Mouse (Mus musculus) MEL (cell line): ENCODE measurements around the gene Fam57a. TPM values are rescaled to one million over a fixed set of nuclear protein-coding genes. Genes with fewer than 3 reads are reported as not detected.

Source experiments
- DNase-seq: peaks from one replicate; pipeline ENCODE4 v3.0.0; 2011; ENCODE audit warnings: low read depth, low spot score
- H3K27ac ChIP-seq: 2 replicates; pipeline ENCODE4 v1.5.1; 2012; ENCODE audit warnings: low read depth, mild to moderate bottlenecking, control low read depth, low read length, moderate library complexity; ENCODE audit not compliant: control insufficient read depth
- H3K27me3 ChIP-seq, 2 experiments: fragments of 150-350 bp in 1 of 2; sonication (generic) in 1 of 2; 2 replicates each; pipeline ENCODE4 v1.6.1; 2012; ENCODE audit warnings: low read length in 2 of 2, mild to moderate bottlenecking in 2 of 2, improper control_type of control experiment in 1 of 2, moderate library complexity in 1 of 2; ENCODE audit not compliant: insufficient read depth in 2 of 2, control insufficient read depth in 1 of 2
- H3K36me3 ChIP-seq, 2 experiments: 2 replicates each; pipeline ENCODE4 v1.6.1; 2012 to 2014; ENCODE audit warnings: low read length in 2 of 2, improper control_type of control experiment in 1 of 2, inconsistent platforms in 1 of 2, mild to moderate bottlenecking in 1 of 2; ENCODE audit not compliant: insufficient read depth in 2 of 2, control insufficient read depth in 1 of 2
- H3K4me1 ChIP-seq, 2 experiments: fragments of 150-350 bp in 1 of 2; sonication (generic) in 1 of 2; 2 replicates each; pipeline ENCODE4 v1.6.1; 2012; ENCODE audit warnings: low read length in 2 of 2, improper control_type of control experiment in 1 of 2, mild to moderate bottlenecking in 1 of 2; ENCODE audit not compliant: insufficient read depth in 2 of 2, control insufficient read depth in 1 of 2
- H3K4me3 ChIP-seq, 2 experiments: fragments of 150-350 bp in 1 of 2; sonication (generic) in 1 of 2; 2 replicates each; pipeline ENCODE4 v1.5.1; 2012; ENCODE audit warnings: low read depth in 2 of 2, low read length in 2 of 2, mild to moderate bottlenecking in 2 of 2, moderate library complexity in 2 of 2, control low read depth in 1 of 2, improper control_type of control experiment in 1 of 2; ENCODE audit not compliant: control insufficient read depth in 1 of 2, insufficient read depth in 1 of 2
- H3K79me2 ChIP-seq: 2 replicates; pipeline ENCODE4 v1.6.1; 2012; ENCODE audit warnings: mild to moderate bottlenecking, low read length, moderate library complexity; ENCODE audit not compliant: control insufficient read depth, poor library complexity, insufficient read depth
- H3K9ac ChIP-seq: 2 replicates; pipeline ENCODE4 v1.6.1; 2012; ENCODE audit warnings: low read depth, mild to moderate bottlenecking, control low read depth, low read length, moderate library complexity; ENCODE audit not compliant: control insufficient read depth, poor library complexity, severe bottlenecking
- H3K9me3 ChIP-seq: fragments of 150-350 bp; sonication (generic); replicated peaks from 2 replicates; pipeline ENCODE4 v1.6.1; 2012; ENCODE audit warnings: mild to moderate bottlenecking, low read length, improper control_type of control experiment, moderate library complexity; ENCODE audit not compliant: insufficient read depth
- BHLHE40 ChIP-seq: IDR thresholded peaks from 2 replicates; pipeline ENCODE4 v1.6.1; 2012; ENCODE audit warnings: low read depth, mild to moderate bottlenecking, inconsistent platforms, low read length, improper control_type of control experiment, borderline replicate concordance
- CHD1 ChIP-seq: IDR thresholded peaks from 2 replicates; pipeline ENCODE4 v1.6.1; 2012; ENCODE audit warnings: low read depth, mild to moderate bottlenecking, inconsistent platforms, low read length, improper control_type of control experiment
- CHD2 ChIP-seq: IDR thresholded peaks from 2 replicates; pipeline ENCODE4 v1.6.1; 2011; ENCODE audit warnings: low read length, improper control_type of control experiment
- E2F4 ChIP-seq: IDR thresholded peaks from 2 replicates; pipeline ENCODE4 v1.6.1; 2011; ENCODE audit warnings: low read depth, low read length, improper control_type of control experiment, borderline replicate concordance
- ELF1 ChIP-seq: IDR thresholded peaks from 2 replicates; pipeline ENCODE4 v1.6.1; 2014; ENCODE audit warnings: low read depth, mild to moderate bottlenecking, inconsistent platforms, low read length, improper control_type of control experiment, moderate library complexity
- GABPA ChIP-seq: IDR thresholded peaks from 2 replicates; pipeline ENCODE4 v1.6.1; 2012; ENCODE audit warnings: low read depth, mild to moderate bottlenecking, inconsistent platforms, low read length, improper control_type of control experiment, moderate library complexity
- GATA1 ChIP-seq: IDR thresholded peaks from 2 replicates; pipeline ENCODE4 v1.6.1; 2011; ENCODE audit warnings: low read depth, low read length, improper control_type of control experiment
- HCFC1 ChIP-seq: IDR thresholded peaks from 2 replicates; pipeline ENCODE4 v1.6.1; 2012; ENCODE audit warnings: low read depth, mild to moderate bottlenecking, inconsistent platforms, low read length, improper control_type of control experiment, moderate library complexity
- MAFK ChIP-seq: IDR thresholded peaks from 2 replicates; pipeline ENCODE4 v1.6.1; 2011; ENCODE audit warnings: low read depth, mild to moderate bottlenecking, low read length, improper control_type of control experiment, borderline replicate concordance
- MXI1 ChIP-seq: IDR thresholded peaks from 2 replicates; pipeline ENCODE4 v1.6.1; 2011; ENCODE audit warnings: mild to moderate bottlenecking, low read depth, low read length, improper control_type of control experiment
- MYB ChIP-seq: IDR thresholded peaks from 2 replicates; pipeline ENCODE4 v1.6.1; 2011; ENCODE audit warnings: mild to moderate bottlenecking, low read depth, low read length, improper control_type of control experiment
- NELFE ChIP-seq: IDR thresholded peaks from 2 replicates; pipeline ENCODE4 v1.6.1; 2011; ENCODE audit warnings: low read depth, low read length, improper control_type of control experiment
- POLR2AphosphoS2 ChIP-seq: IDR thresholded peaks from 2 replicates; pipeline ENCODE4 v1.6.1; 2011; ENCODE audit warnings: low read length, improper control_type of control experiment
- POLR2AphosphoS5 ChIP-seq: IDR thresholded peaks from 2 replicates; pipeline ENCODE4 v1.6.1; 2012; ENCODE audit warnings: low read depth, borderline replicate concordance, mild to moderate bottlenecking, inconsistent platforms, low read length, moderate library complexity, mixed read lengths
- RCOR1 ChIP-seq: IDR thresholded peaks from 2 replicates; pipeline ENCODE4 v1.6.1; 2012; ENCODE audit warnings: low read depth, mild to moderate bottlenecking, inconsistent platforms, low read length, improper control_type of control experiment
- SMC3 ChIP-seq: IDR thresholded peaks from 2 replicates; pipeline ENCODE4 v1.6.1; 2011; ENCODE audit warnings: low read depth, low read length, improper control_type of control experiment
- TBP ChIP-seq: IDR thresholded peaks from 2 replicates; pipeline ENCODE4 v1.8.0; 2011; ENCODE audit warnings: low read depth, low read length, improper control_type of control experiment
- TCF12 ChIP-seq: IDR thresholded peaks from 2 replicates; pipeline ENCODE4 v1.6.1; 2014; ENCODE audit warnings: low read depth, mild to moderate bottlenecking, inconsistent platforms, low read length, improper control_type of control experiment, moderate library complexity
- ZMIZ1 ChIP-seq: IDR thresholded peaks from 2 replicates; pipeline ENCODE4 v1.6.1; 2012; ENCODE audit warnings: low read depth, mild to moderate bottlenecking, inconsistent platforms, low read length, improper control_type of control experiment, moderate library complexity
- polyA plus RNA-seq, 2 experiments: library from polyadenylated mRNA; stranded (reverse) in 1 of 2; unstranded in 1 of 2; fragments of >175 nt in 1 of 2; fragments of >200 nt in 1 of 2; gene quantifications; 2 replicates each; pipeline versions ENCODE4 v1.2.1 to v1.2.4; 2012; ENCODE audit warnings: low replicate concordance in 2 of 2, low read depth in 1 of 2; ENCODE audit not compliant: insufficient read length in 2 of 2, insufficient read depth in 1 of 2, missing spikeins in 1 of 2
- total RNA-seq: library from RNA; depleted of rRNA; stranded (reverse); fragments of 300-350 nt; gene quantifications from 2 replicates; pipeline ENCODE4 v1.2.3, GENCODE M21; 2012

Gene Fam57a
- total and polyA plus RNA-seq, 3 experiments = 8.5 to 8.8 TPM; not detected in 1

- no peak overlapping the region for H3K27ac ChIP-seq
- no peaks in the 10 kb centered on the region for H3K9me3 ChIP-seq
- no peak overlapping the region for H3K4me3 ChIP-seq
- H3K79me2 ChIP-seq = no peaks in the 10 kb centered on the region
- no peak for DNase-seq
- H3K4me1 ChIP-seq = peaks cover 0 to 3% of the 10 kb centered on the region in 2 experiments; a peak in 1 of 4 replicates
- H3K27me3 ChIP-seq = no peaks in the 10 kb centered on the region
- peaks cover 3 to 9% of the 10 kb centered on the region in 2 experiments; a peak in 3 of 4 replicates for H3K36me3 ChIP-seq
- H3K9ac ChIP-seq = no peak overlapping the region
- TF ChIP-seq TCF12 (no peak), CHD1 (no peak), E2F4 (no peak), ZMIZ1 (no peak), SMC3 (no peak), GABPA (no peak), BHLHE40 (no peak), RCOR1 (no peak), MAFK (no peak), HCFC1 (no peak), MXI1 (no peak), GATA1 (no peak), NELFE (no peak), POLR2AphosphoS5 (no peak), TBP (no peak)
- TF ChIP-seq, all 39 proteins: peak for 0
Measured at GRCm38 (mm10) chr11:76148055-76149008, 31.1 kb upstream of the Fam57a start.

- no peak for DNase-seq
- TF ChIP-seq CHD2 = no peak
- no peak for TF ChIP-seq POLR2AphosphoS2
- no peak for TF ChIP-seq ELF1
- TF ChIP-seq MYB = no peak
- Histone ChIP-seq H3K4me3 (no peak overlapping the region), H3K9me3 (no peaks in the 10 kb centered on the region), H3K9ac (no peak overlapping the region), H3K4me1 (peaks cover 8 to 10% of the 10 kb centered on the region in 2 experiments), H3K27me3 (no peaks in the 10 kb centered on the region), H3K36me3 (peaks cover 1 to 20% of the 10 kb centered on the region in 2 experiments; a peak in 3 of 4 replicates), H3K27ac (no peak overlapping the region), H3K79me2 (no peaks in the 10 kb centered on the region)
Measured at GRCm38 (mm10) chr11:76150980-76151379, 28.5 kb upstream of the Fam57a start.
